Mouse (Mus musculus): ENCODE data around the gene Gm49776.
"Not testable (repeated sequence)": the region's sequence is repeated elsewhere in the genome, so short reads cannot be mapped to it uniquely, and the experiment has no call there.

Gm49776 gene

DNA sequence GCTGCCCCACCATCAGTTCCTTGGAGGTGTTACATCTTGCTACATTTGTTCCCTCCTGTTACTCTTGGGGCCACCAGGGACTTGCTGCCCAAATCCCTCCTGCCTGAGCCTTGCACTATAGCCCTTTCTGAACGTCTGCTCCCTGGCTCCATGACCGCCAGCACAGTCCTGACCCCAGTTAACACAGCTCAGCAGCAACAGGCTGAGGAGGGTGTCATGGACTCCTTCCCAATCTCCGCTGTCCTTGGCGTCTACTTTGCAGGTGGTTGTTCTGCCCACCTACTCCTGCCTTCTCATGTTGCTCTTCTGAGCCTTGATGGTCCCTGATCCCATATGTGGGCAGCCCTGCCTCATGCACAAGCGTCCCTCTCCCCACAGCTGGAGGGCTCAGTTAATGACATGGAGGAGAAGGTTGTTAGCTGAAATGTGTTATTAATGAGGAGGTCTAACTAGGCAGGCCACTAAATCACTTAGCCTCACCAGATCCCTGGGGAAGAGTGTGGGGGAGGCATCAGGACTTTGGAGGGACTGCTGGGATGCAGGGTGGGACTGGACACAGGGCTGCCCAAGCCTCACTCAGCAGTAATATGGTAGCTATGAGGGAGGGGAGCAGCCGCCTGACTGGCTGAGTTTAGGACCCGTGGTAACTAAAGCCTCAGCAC is 54.6 kb downstream of the Gm49776 start:
- DNase-seq (ENCODE audit: low read depth, low spot score): no peak

DNA sequence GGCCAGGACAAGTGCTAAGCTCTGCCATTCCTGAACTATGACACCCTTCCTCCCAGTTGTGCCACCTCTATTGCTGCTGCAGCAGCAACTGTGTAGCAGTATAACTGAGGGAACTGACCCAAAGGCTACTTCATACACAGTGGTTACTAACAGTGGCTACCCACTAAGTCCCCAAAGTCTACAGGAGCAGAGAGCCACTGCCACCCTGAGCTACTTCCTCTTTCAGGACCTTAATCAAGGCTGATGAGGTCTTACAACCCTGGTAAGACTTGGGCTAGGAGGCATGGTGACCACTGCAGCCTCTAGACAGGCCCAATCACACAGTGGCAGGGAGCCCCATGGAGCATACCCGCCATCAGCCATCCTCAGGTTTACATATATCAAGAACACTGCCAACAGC is 56.1 kb downstream of the Gm49776 start:
- DNase-seq (ENCODE audit: low read depth, low spot score): no peak

DNA sequence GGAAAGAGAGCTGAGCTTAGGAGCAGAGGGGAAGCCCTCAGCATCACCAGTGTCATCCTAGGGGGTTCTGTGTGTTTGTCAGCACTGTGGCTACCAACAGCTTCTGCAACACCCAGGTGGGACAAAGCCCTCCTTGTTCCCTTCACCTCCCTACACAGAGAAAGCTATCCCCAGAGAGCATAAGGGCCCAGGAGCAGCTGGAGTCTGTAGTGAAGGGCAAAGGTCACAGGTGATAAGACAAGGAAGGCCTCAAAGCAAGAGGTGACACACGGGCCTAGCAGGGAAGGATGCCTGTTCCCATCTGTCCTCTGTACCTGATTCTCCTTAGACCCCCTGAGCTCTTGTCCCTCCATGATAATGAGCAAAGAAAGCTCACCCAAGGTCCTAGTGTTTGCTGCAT is 56.5 kb downstream of the Gm49776 start:
- DNase-seq (ENCODE audit: low read depth, low spot score): no peak

DNA sequence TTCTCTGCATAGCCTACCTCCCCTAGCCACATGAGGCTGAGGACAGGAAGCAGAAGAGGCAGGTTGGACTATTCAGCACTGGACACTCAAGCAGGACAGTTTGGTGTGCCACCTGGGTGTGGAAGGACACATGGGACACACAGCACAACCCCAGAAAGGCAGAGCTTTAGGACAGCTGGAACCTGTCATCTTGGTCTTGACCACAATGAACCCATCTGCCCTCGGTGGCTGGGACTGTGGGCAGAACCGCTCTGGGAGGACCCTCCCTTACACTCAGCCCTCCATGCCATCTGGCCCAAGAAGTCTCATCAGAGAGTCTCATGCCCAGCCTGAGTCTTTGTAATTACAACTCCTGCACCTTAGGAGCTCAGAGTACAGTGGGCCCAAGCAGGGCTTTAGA is 58.1 kb downstream of the Gm49776 start:
- no peak for DNase-seq (ENCODE audit: low read depth, low spot score)

DNA sequence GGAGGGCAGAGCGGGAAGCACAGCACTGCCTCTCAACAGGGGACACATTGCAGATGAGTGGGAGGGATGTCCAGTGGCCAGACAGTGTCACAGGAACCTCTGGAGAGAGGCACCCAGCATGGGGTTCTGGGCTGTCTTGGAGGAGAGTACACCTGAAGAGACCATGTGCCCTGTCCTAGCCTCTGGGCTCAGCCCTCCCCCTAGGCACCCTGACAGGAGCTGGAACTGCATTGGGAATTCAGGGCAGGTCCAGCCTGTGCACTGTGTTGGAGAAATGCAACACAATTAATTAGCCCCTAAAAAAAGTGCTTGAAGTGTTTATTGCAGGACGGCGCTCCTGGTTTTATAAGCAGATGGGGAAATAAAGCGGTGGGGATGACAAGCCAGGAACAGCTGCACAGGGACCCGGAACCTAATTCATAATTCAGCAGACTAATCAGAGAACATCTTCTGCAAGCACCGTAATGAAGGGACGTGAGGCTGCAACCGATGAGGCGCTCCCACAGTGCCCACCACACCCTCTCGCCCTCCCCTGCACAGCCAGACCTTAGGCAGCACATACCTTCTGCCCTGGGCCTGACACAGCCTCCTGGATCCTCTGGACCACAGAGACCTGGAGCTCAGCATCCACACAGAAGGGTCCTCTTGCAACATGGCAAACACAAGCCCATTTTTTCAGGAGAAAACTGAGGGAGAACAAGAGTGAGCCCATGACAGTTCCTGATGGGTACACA is 59.6 kb downstream of the Gm49776 start:
- no peak for DNase-seq (ENCODE audit: low read depth, low spot score)

DNA sequence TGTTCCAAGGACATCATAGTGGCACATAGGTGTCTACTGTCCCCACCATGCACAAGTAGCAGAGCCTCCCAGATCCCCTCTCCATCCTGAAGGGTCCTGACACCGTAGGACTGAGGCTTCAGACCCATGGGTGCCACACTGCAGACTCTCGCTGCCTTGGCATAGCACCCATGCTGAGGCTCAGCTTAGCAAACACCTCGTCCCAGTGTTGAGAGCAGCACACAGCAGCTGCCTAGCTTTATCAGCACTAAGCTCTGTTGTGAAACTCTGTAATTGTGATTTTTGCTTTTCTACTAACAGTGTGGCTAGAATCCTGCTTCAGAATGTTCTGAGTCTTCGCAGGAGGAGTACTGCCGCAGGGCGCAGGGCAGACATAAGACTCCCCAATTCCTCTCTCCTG is 60.2 kb downstream of the Gm49776 start:
- no peak for DNase-seq (ENCODE audit: low read depth, low spot score)

DNA sequence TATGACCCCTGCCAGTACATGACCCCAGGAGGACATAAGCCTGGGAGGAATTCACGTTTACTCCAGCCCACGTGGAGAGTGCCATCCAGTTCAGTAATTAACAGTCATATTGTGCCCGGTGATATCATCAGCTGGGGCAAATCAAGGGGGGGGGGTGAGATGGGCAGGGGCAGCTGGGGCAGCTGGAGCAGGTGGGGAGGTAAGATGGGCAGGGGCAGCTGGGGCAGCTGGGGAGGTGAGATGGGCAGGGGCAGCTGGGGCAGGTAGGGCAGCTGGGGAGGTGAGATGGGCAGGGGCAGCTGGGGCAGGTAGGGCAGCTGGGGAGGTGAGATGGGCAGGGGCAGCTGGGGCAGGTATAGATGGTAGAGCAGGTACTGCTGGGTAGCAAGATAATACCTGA is 62.6 kb downstream of the Gm49776 start:
- DNase-seq (ENCODE audit: low read depth, low spot score): not testable (repeated sequence)

Measured in telencephalon, adult 2 months (tissue).